ENCODE assay signal across 19 mouse cellular contexts in the genomic region with DNA sequence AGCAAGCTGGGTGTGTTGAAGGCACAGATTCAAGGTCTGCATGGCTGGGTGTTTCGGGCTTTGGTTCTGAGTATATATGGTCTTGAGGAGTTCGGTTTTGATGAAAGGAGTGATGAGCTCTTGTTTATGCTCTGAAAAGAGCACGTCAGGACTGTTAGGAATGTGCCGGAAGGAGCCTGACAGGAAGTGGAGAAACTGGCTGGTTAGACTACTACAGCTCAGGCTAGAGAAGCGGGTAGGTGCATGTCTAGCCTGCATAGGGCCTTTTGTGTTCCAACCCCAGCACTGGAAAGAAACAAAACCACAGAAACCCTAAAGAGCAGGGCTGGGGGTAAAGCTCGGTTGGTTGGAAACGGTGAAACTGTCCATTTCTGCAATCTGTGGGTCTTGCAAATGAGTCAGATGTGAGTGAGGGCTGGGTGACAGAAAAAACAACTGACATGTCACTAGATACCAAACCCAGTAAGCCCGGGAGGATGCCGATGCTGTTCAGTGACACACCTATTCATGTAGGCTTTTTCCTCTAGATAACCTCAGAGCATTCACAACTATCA.
A peak's percentile ranks its signal among the peaks of the same experiment; 100 is the strongest.
DNase-seq lines count a peak whose midpoint lies in the region; ATAC-seq and TF ChIP-seq lines count a peak whose summit lies in the region.
"Had no signal": no experiment of that assay in that cellular context is flagged by ENCODE, and none has a peak within 500 bp of the region (broad histone marks: within the 10 kb centered on the region; RNA-seq: fewer than 3 reads in every experiment).

No protein-coding gene starts in this region.

- no peaks in the 10 kb centered on the region for H3K9me3 ChIP-seq in midbrain, postnatal 0 days (ENCODE audit: low read length)
- H3K9me3 ChIP-seq: embryonic facial prominence, embryonic 10.5 days; limb, embryonic 10.5 days had no signal

- H3K36me3 ChIP-seq in midbrain, postnatal 0 days (ENCODE audit: insufficient read depth, low read length): no peaks in the 10 kb centered on the region
- H3K36me3 ChIP-seq: embryonic facial prominence, embryonic 10.5 days; limb, embryonic 10.5 days had no signal

- no peak overlapping the region for H3K9ac ChIP-seq in midbrain, postnatal 0 days (replicated peaks; ENCODE audit: low read length, poor library complexity, severe bottlenecking)
- H3K9ac ChIP-seq: liver, postnatal 0 days had no signal

- DNase-seq in c-Kit-positive CD71-negative TER-119-negative erythroid progenitor cells, embryonic 14.5 days (ENCODE audit: low read depth): peak; percentile 36
- DNase-seq in naive thymus-derived CD4-positive, alpha-beta T cell, adult 2 months (ENCODE audit: low read depth): peak; percentile 41
- peak; percentile 49 for DNase-seq in thymus, postnatal 4 days
- no peak for DNase-seq in left cerebral cortex, postnatal 25 days (ENCODE audit: low spot score in 2 of 2)
- DNase-seq in midbrain, postnatal 0 days (ENCODE audit: low spot score): no peak
- no peak for DNase-seq in cerebellum, postnatal 10 days
- DNase-seq: adrenal gland, adult 8-10 months; cerebellum, adult 11 months; gastrocnemius, postnatal 10 days; heart, adult 18-20 months; heart, postnatal 4 days; kidney, adult 18-20 months; liver, postnatal 0 days had no signal

- H3K4me1 ChIP-seq in midbrain, postnatal 0 days (ENCODE audit: insufficient read depth, low read length): peaks cover under 1% of the 10 kb centered on the region; the same call in 1 of the 2 replicates

- no peak for TF ChIP-seq CTCF in midbrain, postnatal 0 days (IDR thresholded peaks at IDR 0.05)

- H3K4me2 ChIP-seq in midbrain, postnatal 0 days (ENCODE audit: low read depth, low read length, poor library complexity, severe bottlenecking): no peak overlapping the region
- H3K4me2 ChIP-seq: midbrain, embryonic 11.5 days had no signal

- H3K27ac ChIP-seq in midbrain, postnatal 0 days (ENCODE audit: low read depth, low read length): no peak overlapping the region
- H3K27ac ChIP-seq: embryonic facial prominence, embryonic 10.5 days; kidney, postnatal 0 days; limb, embryonic 10.5 days had no signal

- H3K4me3 ChIP-seq in midbrain, postnatal 0 days (ENCODE audit: low read depth, low read length): no peak overlapping the region
- H3K4me3 ChIP-seq: embryonic facial prominence, embryonic 10.5 days; limb, embryonic 10.5 days had no signal

- 87% methylated on average over 9 of the region's 9 CpGs for WGBS in midbrain, postnatal 0 days

- intact Hi-C loops in left cerebral cortex, postnatal 25 days (cut with DNase I): no loop called here

- H3K27me3 ChIP-seq in midbrain, postnatal 0 days (ENCODE audit: insufficient read depth, low read length): no peaks in the 10 kb centered on the region

- ATAC-seq in CD4-positive, CD25-positive, alpha-beta regulatory T cell, adult 4 months: peak; percentile 61
- no peak for ATAC-seq in midbrain, postnatal 0 days (ENCODE audit: low FRiP score)
- ATAC-seq: hindbrain, embryonic 16.5 days; liver, postnatal 0 days had no signal

Comparison
In these comparisons a context has a peak if more than half of its experiments do, and no peak if none do; other contexts are left out.
1. DNase-seq: peak in c-Kit-positive CD71-negative TER-119-negative erythroid progenitor cells, embryonic 14.5 days (single experiment), naive thymus-derived CD4-positive, alpha-beta T cell, adult 2 months (single experiment) and thymus, postnatal 4 days (single experiment); none in left cerebral cortex, postnatal 25 days (0 of 2), midbrain, postnatal 0 days (single experiment) and cerebellum, postnatal 10 days (0 of 2).